Mouse (Mus musculus): ENCODE data around the gene Hjurp. TPM values are rescaled to one million over a fixed set of nuclear protein-coding genes. Genes with fewer than 3 reads are reported as not detected.

Hjurp gene
- polyA plus RNA-seq, 1 experiment from 2014 or later = 211 TPM

- Histone ChIP-seq H3K4me1 (ENCODE audit: control insufficient read depth, insufficient read depth, low read length) (no peaks in the 10 kb centered on the region), H3K27me3 (ENCODE audit: control insufficient read depth, insufficient read depth, low read length) (no peaks in the 10 kb centered on the region), H3K4me2 (replicated peaks; ENCODE audit: low read depth, low read length) (no peak overlapping the region), H3K9me3 (ENCODE audit: control insufficient read depth, low read depth, low read length) (peaks cover 48% of the 10 kb centered on the region), H3K27ac (ENCODE audit: low read length) (no peak overlapping the region), H3K4me3 (ENCODE audit: low read depth, low read length) (no peak overlapping the region), H3K9ac (replicated peaks; ENCODE audit: low read depth, low read length) (no peak overlapping the region), H3K36me3 (ENCODE audit: control insufficient read depth, insufficient read depth, low read length) (no peaks in the 10 kb centered on the region)
- no peak for ATAC-seq (ENCODE audit: insufficient number of reproducible peaks, insufficient read depth, low FRiP score, low read depth)
- 57% methylated on average over 2 of the region's 2 CpGs for WGBS
These were observed 14.6 kb upstream of the Hjurp start for GRCm38 (mm10) chr1:88292057-88292456.

- H3K9ac ChIP-seq (replicated peaks; ENCODE audit: low read depth, low read length) = no peak overlapping the region
- no peaks in the 10 kb centered on the region for H3K27me3 ChIP-seq (ENCODE audit: control insufficient read depth, insufficient read depth, low read length)
- peaks cover 49% of the 10 kb centered on the region for H3K9me3 ChIP-seq (ENCODE audit: control insufficient read depth, low read depth, low read length)
- no peaks in the 10 kb centered on the region for H3K36me3 ChIP-seq (ENCODE audit: control insufficient read depth, insufficient read depth, low read length)
- no peak for ATAC-seq (ENCODE audit: insufficient number of reproducible peaks, insufficient read depth, low FRiP score, low read depth)
- WGBS = 62% methylated on average over 3 of the region's 3 CpGs
- H3K4me3 ChIP-seq (ENCODE audit: low read depth, low read length) = no peak overlapping the region
- H3K4me1 ChIP-seq (ENCODE audit: control insufficient read depth, insufficient read depth, low read length) = no peaks in the 10 kb centered on the region
- no peak overlapping the region for H3K27ac ChIP-seq (ENCODE audit: low read length)
- no peak overlapping the region for H3K4me2 ChIP-seq (replicated peaks; ENCODE audit: low read depth, low read length)
These were observed 14.1 kb upstream of the Hjurp start for GRCm38 (mm10) chr1:88291409-88292005.

- ATAC-seq (ENCODE audit: insufficient number of reproducible peaks, insufficient read depth, low FRiP score, low read depth) = no peak
- 62% methylated on average over 1 of the region's 1 CpGs for WGBS
- H3K9me3 ChIP-seq (ENCODE audit: control insufficient read depth, low read depth, low read length) = peaks cover 50% of the 10 kb centered on the region
These were observed 13.1 kb upstream of the Hjurp start for GRCm38 (mm10) chr1:88290511-88290910.

GRCm38 (mm10) chr1:88289917-88290316 is 12.5 kb upstream of the Hjurp start:
- H3K4me1 ChIP-seq (ENCODE audit: control insufficient read depth, insufficient read depth, low read length) = no peaks in the 10 kb centered on the region
- H3K36me3 ChIP-seq (ENCODE audit: control insufficient read depth, insufficient read depth, low read length) = no peaks in the 10 kb centered on the region
- 39% methylated on average over 4 of the region's 4 CpGs for WGBS
- H3K4me3 ChIP-seq (ENCODE audit: low read depth, low read length) = no peak overlapping the region
- H3K27me3 ChIP-seq (ENCODE audit: control insufficient read depth, insufficient read depth, low read length) = no peaks in the 10 kb centered on the region
- H3K9me3 ChIP-seq (ENCODE audit: control insufficient read depth, low read depth, low read length) = peaks cover 51% of the 10 kb centered on the region
- H3K4me2 ChIP-seq (replicated peaks; ENCODE audit: low read depth, low read length) = no peak overlapping the region
- ATAC-seq (ENCODE audit: insufficient number of reproducible peaks, insufficient read depth, low FRiP score, low read depth) = no peak
- no peak overlapping the region for H3K9ac ChIP-seq (replicated peaks; ENCODE audit: low read depth, low read length)
- no peak overlapping the region for H3K27ac ChIP-seq (ENCODE audit: low read length)

More at GRCm38 (mm10) chr1:88290511-88290910, 13.1 kb upstream of the Hjurp start:
- no peaks in the 10 kb centered on the region for H3K4me1 ChIP-seq (ENCODE audit: control insufficient read depth, insufficient read depth, low read length)
- no peaks in the 10 kb centered on the region for H3K36me3 ChIP-seq (ENCODE audit: control insufficient read depth, insufficient read depth, low read length)
- no peak overlapping the region for H3K9ac ChIP-seq (replicated peaks; ENCODE audit: low read depth, low read length)
- H3K27me3 ChIP-seq (ENCODE audit: control insufficient read depth, insufficient read depth, low read length) = no peaks in the 10 kb centered on the region
- no peak overlapping the region for H3K4me3 ChIP-seq (ENCODE audit: low read depth, low read length)
- no peak overlapping the region for H3K4me2 ChIP-seq (replicated peaks; ENCODE audit: low read depth, low read length)
- no peak overlapping the region for H3K27ac ChIP-seq (ENCODE audit: low read length)

GRCm38 (mm10) chr1:88289152-88289551 is 11.7 kb upstream of the Hjurp start:
- Histone ChIP-seq H3K4me2 (replicated peaks; ENCODE audit: low read depth, low read length) (no peak overlapping the region), H3K36me3 (ENCODE audit: control insufficient read depth, insufficient read depth, low read length) (no peaks in the 10 kb centered on the region), H3K4me3 (ENCODE audit: low read depth, low read length) (no peak overlapping the region), H3K4me1 (ENCODE audit: control insufficient read depth, insufficient read depth, low read length) (no peaks in the 10 kb centered on the region), H3K27me3 (ENCODE audit: control insufficient read depth, insufficient read depth, low read length) (no peaks in the 10 kb centered on the region), H3K27ac (ENCODE audit: low read length) (no peak overlapping the region), H3K9me3 (ENCODE audit: control insufficient read depth, low read depth, low read length) (peaks cover 53% of the 10 kb centered on the region), H3K9ac (replicated peaks; ENCODE audit: low read depth, low read length) (no peak overlapping the region)
- WGBS = 44% methylated on average over 2 of the region's 2 CpGs
- no peak for ATAC-seq (ENCODE audit: insufficient number of reproducible peaks, insufficient read depth, low FRiP score, low read depth)

- H3K4me3 ChIP-seq (ENCODE audit: low read depth, low read length) = no peak overlapping the region
- H3K9me3 ChIP-seq (ENCODE audit: control insufficient read depth, low read depth, low read length) = peaks cover 56% of the 10 kb centered on the region
- no peaks in the 10 kb centered on the region for H3K4me1 ChIP-seq (ENCODE audit: control insufficient read depth, insufficient read depth, low read length)
- no peak overlapping the region for H3K27ac ChIP-seq (ENCODE audit: low read length)
- H3K9ac ChIP-seq (replicated peaks; ENCODE audit: low read depth, low read length) = no peak overlapping the region
- no peak for ATAC-seq (ENCODE audit: insufficient number of reproducible peaks, insufficient read depth, low FRiP score, low read depth)
- 74% methylated on average over 3 of the region's 3 CpGs for WGBS
- H3K36me3 ChIP-seq (ENCODE audit: control insufficient read depth, insufficient read depth, low read length) = no peaks in the 10 kb centered on the region
- no peak overlapping the region for H3K4me2 ChIP-seq (replicated peaks; ENCODE audit: low read depth, low read length)
- no peaks in the 10 kb centered on the region for H3K27me3 ChIP-seq (ENCODE audit: control insufficient read depth, insufficient read depth, low read length)
These were observed 11.3 kb upstream of the Hjurp start for GRCm38 (mm10) chr1:88288789-88289127.

GRCm38 (mm10) chr1:88288056-88288788 is 10.8 kb upstream of the Hjurp start:
- 36% methylated on average over 3 of the region's 3 CpGs for WGBS
- Histone ChIP-seq H3K4me2 (replicated peaks; ENCODE audit: low read depth, low read length) (no peak overlapping the region), H3K4me3 (ENCODE audit: low read depth, low read length) (no peak overlapping the region), H3K9ac (replicated peaks; ENCODE audit: low read depth, low read length) (no peak overlapping the region), H3K27ac (ENCODE audit: low read length) (no peak overlapping the region), H3K4me1 (ENCODE audit: control insufficient read depth, insufficient read depth, low read length) (no peaks in the 10 kb centered on the region), H3K36me3 (ENCODE audit: control insufficient read depth, insufficient read depth, low read length) (no peaks in the 10 kb centered on the region), H3K9me3 (ENCODE audit: control insufficient read depth, low read depth, low read length) (peaks cover 60% of the 10 kb centered on the region), H3K27me3 (ENCODE audit: control insufficient read depth, insufficient read depth, low read length) (no peaks in the 10 kb centered on the region)
- no peak for ATAC-seq (ENCODE audit: insufficient number of reproducible peaks, insufficient read depth, low FRiP score, low read depth)

- H3K4me1 ChIP-seq (ENCODE audit: control insufficient read depth, insufficient read depth, low read length) = no peaks in the 10 kb centered on the region
- H3K4me3 ChIP-seq (ENCODE audit: low read depth, low read length) = no peak overlapping the region
- ATAC-seq (ENCODE audit: insufficient number of reproducible peaks, insufficient read depth, low FRiP score, low read depth) = no peak
- H3K9ac ChIP-seq (replicated peaks; ENCODE audit: low read depth, low read length) = no peak overlapping the region
- no peak overlapping the region for H3K4me2 ChIP-seq (replicated peaks; ENCODE audit: low read depth, low read length)
- H3K9me3 ChIP-seq (ENCODE audit: control insufficient read depth, low read depth, low read length) = peaks cover 65% of the 10 kb centered on the region
- 37% methylated on average over 5 of the region's 5 CpGs for WGBS
- H3K27ac ChIP-seq (ENCODE audit: low read length) = no peak overlapping the region
- H3K27me3 ChIP-seq (ENCODE audit: control insufficient read depth, insufficient read depth, low read length) = no peaks in the 10 kb centered on the region
- H3K36me3 ChIP-seq (ENCODE audit: control insufficient read depth, insufficient read depth, low read length) = no peaks in the 10 kb centered on the region
These were observed 10.2 kb upstream of the Hjurp start for GRCm38 (mm10) chr1:88287697-88287980.

Measured in stomach, embryonic 14.5 days (tissue).